Mouse (Mus musculus) kidney, embryonic 14.5 days (tissue): ENCODE measurements around the gene Mypn. TPM values are rescaled to one million over a fixed set of nuclear protein-coding genes. Genes with fewer than 3 reads are reported as not detected.

ENCODE experiments used
- ATAC-seq: fragments of 200-750 bp; cut with Nextera tagmentation; 2 replicates; pipeline ENCODE4 v1.8.0; 2017; ENCODE audit warnings: moderate number of reproducible peaks, mild to moderate bottlenecking, moderate TSS enrichment, moderate library complexity; ENCODE audit not compliant: low FRiP score, low TSS enrichment
- H3K27ac ChIP-seq: fragments of 300-500 bp; sonication (generic); 2 replicates; pipeline ENCODE4 v1.5.1; 2014; ENCODE audit warnings: low read depth, mild to moderate bottlenecking, low read length, moderate library complexity, mixed read lengths
- H3K27me3 ChIP-seq: fragments of 300-500 bp; sonication (generic); 2 replicates; pipeline ENCODE4 v1.6.1; 2014; ENCODE audit warnings: mild to moderate bottlenecking, low read length; ENCODE audit not compliant: control insufficient read depth, insufficient read depth
- H3K36me3 ChIP-seq: fragments of 300-500 bp; sonication (generic); 2 replicates; pipeline ENCODE4 v1.6.1; 2014; ENCODE audit warnings: low read length, mixed read lengths; ENCODE audit not compliant: control insufficient read depth, insufficient read depth
- H3K4me1 ChIP-seq: fragments of 300-500 bp; sonication (generic); 2 replicates; pipeline ENCODE4 v1.6.1; 2014; ENCODE audit warnings: low read length, mixed read lengths; ENCODE audit not compliant: control insufficient read depth, insufficient read depth
- H3K4me2 ChIP-seq: fragments of 300-500 bp; sonication (generic); replicated peaks from 2 replicates; pipeline ENCODE4 v1.6.1; 2014; ENCODE audit warnings: low read depth, mild to moderate bottlenecking, low read length
- H3K4me3 ChIP-seq: fragments of 300-500 bp; sonication (generic); 2 replicates; pipeline ENCODE4 v1.5.1; 2014; ENCODE audit warnings: mild to moderate bottlenecking, low read length
- H3K9ac ChIP-seq: fragments of 300-500 bp; sonication (generic); 2 replicates; pipeline ENCODE4 v1.6.1; 2014; ENCODE audit warnings: low read depth, mild to moderate bottlenecking, low read length, moderate library complexity
- H3K9me3 ChIP-seq: fragments of 300-500 bp; sonication (generic); 2 replicates; pipeline ENCODE4 v1.6.1; 2016; ENCODE audit warnings: low read length; ENCODE audit not compliant: control insufficient read depth
- whole genome bisulfite sequencing: fragments of 180-500 bp; shearing (Covaris S2); extraction: QIAGEN DNeasy Blood & Tissue Kit; methylation state at CpG from one replicate; pipeline ENCODE4 v1.1.7; 2014; 5-methylcytosine and 5-hydroxymethylcytosine counted together
- polyA plus RNA-seq: library from polyadenylated mRNA; unstranded; fragments of >200 nt; fragmentation: Nextera tagmentation; extraction: Ambion mirVana; gene quantifications from 2 replicates; pipeline ENCODE4 v1.2.1, GENCODE M21; 2014

Mypn gene
- polyA plus RNA-seq, 1 experiment from 2014 or later = not detected

DNA sequence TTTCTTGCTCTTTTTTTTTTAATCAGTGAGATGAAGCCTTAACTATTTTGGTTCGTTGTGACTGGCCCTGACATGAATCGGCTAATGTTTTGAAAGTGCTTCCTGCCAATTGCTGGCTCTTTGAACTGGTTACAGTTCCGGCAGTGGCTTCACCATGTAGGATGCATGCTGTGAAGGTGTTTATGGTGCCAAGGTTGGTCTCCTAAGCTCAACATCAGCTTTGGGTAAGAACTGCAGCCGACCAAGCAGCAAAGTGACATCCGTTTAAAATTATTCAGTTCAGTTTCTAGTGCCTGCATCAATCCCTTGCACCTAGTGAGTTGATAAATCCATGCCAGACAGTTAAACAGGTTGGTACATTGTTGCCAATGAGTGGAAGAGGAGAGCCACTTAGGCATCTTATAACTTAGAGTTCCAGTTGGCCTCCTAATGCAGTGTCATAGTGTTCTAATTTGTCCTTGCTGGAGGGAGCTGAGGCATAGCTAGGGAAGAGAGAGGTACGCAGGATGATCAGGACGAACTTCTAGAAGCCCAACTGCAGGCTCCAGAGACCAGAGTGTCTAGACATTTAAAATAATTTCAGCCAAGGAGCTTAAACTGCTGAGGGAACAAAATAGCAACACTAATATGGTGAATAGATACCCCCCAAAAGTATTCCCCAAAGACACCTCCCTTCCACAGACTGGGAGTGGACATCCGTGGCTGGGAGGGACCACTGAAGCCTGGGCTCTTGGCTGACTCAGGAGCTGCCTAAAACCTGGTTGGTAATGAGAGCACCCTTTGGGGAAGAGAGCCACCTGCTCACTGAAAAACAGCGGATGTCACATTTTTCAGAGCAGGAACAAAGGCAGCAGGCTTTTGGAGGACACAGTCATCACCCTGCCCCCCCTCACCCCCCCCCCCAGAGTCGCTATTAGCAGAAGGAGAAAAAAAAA is 110.9 kb downstream of the Mypn start:
- Histone ChIP-seq H3K4me2 (no peak overlapping the region), H3K4me3 (no peak overlapping the region), H3K4me1 (no peaks in the 10 kb centered on the region), H3K9ac (no peak overlapping the region), H3K27ac (no peak overlapping the region), H3K9me3 (no peaks in the 10 kb centered on the region), H3K36me3 (no peaks in the 10 kb centered on the region), H3K27me3 (peaks cover 4% of the 10 kb centered on the region; the same call in 1 of the 2 replicates)
- 72% methylated on average over 9 of the region's 10 CpGs for WGBS
- ATAC-seq = no peak

DNA sequence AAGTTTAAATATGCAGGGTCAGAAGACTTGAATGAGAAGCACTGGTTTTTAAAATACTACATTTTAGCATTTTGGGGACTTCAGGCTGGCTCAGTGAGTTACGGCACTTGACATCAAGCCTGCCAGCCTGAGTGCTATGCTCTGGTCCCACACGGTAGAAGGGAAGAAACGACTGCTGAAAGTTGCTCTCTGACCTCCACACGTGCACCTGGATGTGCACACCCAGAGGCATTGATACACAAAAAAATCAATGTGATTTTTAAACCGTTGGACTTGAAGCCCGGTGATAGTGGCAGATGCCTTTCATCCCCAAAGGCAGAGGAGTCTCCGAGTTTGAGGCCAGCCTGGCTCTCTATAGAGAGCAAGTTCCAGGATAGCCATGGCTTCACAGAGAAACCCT is 111.8 kb downstream of the Mypn start:
- no peak overlapping the region for H3K4me3 ChIP-seq
- H3K9me3 ChIP-seq = no peaks in the 10 kb centered on the region
- WGBS = 64% methylated on average over 7 of the region's 7 CpGs
- no peak for ATAC-seq
- no peak overlapping the region for H3K4me2 ChIP-seq
- no peaks in the 10 kb centered on the region for H3K36me3 ChIP-seq
- H3K9ac ChIP-seq = no peak overlapping the region
- no peaks in the 10 kb centered on the region for H3K27me3 ChIP-seq
- H3K27ac ChIP-seq = no peak overlapping the region
- no peaks in the 10 kb centered on the region for H3K4me1 ChIP-seq

DNA sequence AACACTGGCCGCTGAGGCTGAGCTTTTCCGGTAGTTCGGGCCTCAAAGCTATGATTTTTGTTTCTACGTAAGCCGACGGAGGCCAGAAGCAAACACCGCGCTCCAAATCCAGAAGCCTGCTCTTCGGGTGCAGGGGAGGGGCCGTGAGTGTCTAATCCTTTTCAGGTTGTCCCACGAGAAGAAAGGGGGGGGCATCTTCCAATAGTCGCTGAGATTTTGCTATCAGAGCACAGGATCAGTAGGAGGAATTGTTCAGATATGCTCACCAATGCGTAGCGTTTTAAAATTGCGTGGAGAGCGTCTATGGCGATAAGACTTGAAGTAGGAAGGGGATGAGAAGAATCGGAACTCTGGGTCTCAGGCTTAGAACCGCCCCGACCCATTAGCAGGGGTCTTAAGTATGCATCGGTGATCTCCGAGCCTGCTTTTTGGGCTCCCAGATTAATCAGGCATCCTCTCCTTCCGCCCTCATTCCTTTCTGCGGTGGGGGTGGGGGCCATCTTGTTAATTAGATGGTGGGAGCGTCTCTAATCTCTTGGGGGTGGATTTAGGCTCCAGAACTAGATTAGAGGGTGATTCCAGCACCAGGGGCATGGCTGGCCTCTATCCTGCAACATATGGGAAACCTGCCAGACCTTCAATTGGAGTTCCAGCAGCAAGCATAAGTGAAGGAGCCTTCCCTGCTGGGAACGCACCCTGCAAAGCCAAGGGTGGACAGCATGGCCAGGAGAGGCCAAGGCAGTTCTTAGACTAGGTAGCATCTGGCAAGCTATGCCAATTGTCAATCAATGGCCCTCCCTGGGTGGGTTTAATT is 113.8 kb downstream of the Mypn start:
- Histone ChIP-seq H3K4me3 (peak overlapping the region; percentile 39), H3K27me3 (no peaks in the 10 kb centered on the region), H3K4me2 (peak overlapping the region; percentile 62), H3K4me1 (no peaks in the 10 kb centered on the region), H3K9ac (peak overlapping the region; percentile 51; the same call in 1 of the 2 replicates), H3K9me3 (no peaks in the 10 kb centered on the region), H3K36me3 (no peaks in the 10 kb centered on the region), H3K27ac (no peak overlapping the region)
- 3% methylated on average over 26 of the region's 26 CpGs for WGBS
- no peak for ATAC-seq

DNA sequence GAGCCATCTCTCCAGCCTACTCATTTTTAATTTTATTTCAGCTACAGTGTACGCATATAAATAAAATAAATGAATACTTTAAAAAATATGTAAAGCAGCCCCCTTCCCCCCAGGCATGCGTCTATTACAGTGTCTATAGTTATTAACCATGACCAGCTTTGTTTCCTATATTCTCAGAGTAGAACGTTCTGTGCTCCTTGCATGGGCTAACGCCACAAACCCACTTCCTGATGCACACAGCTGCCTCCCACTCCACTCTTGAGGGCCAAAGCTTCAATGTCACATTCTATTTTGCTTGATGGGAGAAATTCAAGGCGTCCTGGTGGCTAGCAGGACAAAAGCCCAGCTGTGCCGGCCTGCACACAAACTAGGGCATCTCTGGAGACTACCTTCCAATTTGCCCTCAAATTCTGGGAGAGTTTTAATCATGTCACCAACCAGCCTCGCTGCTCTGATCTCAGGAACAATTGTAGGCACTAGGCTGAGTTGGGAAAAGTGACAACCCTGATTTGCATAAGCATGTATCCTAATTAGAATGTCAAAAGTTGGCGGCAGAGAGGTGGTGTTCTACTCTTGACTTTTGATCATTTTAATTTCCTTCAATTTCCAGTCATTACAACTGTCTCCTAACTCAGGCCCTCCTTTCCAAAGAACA is 114.5 kb downstream of the Mypn start:
- Histone ChIP-seq H3K9ac (peak overlapping the region; percentile 51; the same call in 1 of the 2 replicates), H3K9me3 (no peaks in the 10 kb centered on the region), H3K4me3 (peak overlapping the region; percentile 39), H3K27me3 (no peaks in the 10 kb centered on the region), H3K4me2 (peak overlapping the region; percentile 62), H3K27ac (no peak overlapping the region), H3K4me1 (no peaks in the 10 kb centered on the region), H3K36me3 (no peaks in the 10 kb centered on the region)
- 38% methylated on average over 8 of the region's 8 CpGs for WGBS
- ATAC-seq = no peak

DNA sequence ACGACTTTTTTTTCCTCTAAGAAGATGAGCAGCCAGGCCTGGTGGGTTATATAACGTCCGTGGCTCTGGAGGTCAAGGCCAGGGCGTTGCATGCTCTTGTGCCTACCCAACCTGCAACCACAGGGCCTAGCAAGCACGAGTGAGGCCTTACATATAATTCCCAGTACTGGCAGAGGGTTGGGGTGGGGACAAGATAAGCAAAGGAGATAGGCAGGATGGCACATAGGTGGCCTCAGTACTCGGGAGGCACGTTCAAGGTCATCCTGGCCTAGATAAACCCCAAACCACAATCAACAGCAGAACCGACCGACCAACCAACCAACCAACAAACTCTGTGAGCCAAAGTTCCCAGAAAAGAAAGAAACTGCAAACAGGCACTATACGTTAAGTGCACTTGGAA is 117.4 kb downstream of the Mypn start:
- Histone ChIP-seq H3K36me3 (no peaks in the 10 kb centered on the region), H3K4me2 (no peak overlapping the region), H3K9ac (no peak overlapping the region), H3K4me1 (no peaks in the 10 kb centered on the region), H3K9me3 (no peaks in the 10 kb centered on the region), H3K4me3 (no peak overlapping the region), H3K27me3 (no peaks in the 10 kb centered on the region), H3K27ac (no peak overlapping the region)
- WGBS = 71% methylated on average over 10 of the region's 10 CpGs
- no peak for ATAC-seq

DNA sequence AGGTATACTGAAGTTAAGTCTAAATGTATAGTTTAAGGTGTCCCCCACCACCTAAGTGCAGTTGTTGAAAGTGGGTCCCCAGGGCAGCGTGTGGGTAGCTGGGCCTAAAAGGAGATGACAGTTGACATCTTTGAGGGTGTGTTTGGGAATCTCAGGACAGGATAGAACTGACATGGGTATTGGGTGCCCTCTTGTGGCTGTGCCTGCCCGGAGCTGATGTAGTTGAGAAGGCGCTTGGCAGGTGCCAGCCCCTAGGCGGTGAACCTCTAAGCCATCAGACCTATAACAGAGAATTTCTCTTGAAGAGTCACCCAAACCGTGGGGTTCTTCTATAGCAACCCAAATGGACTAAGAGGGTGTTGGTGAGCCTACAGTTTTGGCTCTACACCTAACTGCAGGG is 137.8 kb downstream of the Mypn start:
- H3K4me2 ChIP-seq = no peak overlapping the region
- ATAC-seq = peak; percentile 78

More for the DNA sequence above, 137.8 kb downstream of the Mypn start:
- no peak overlapping the region for H3K27ac ChIP-seq
- WGBS = 7% methylated on average over 5 of the region's 5 CpGs
- no peak overlapping the region for H3K9ac ChIP-seq
- no peaks in the 10 kb centered on the region for H3K4me1 ChIP-seq
- no peaks in the 10 kb centered on the region for H3K27me3 ChIP-seq
- no peaks in the 10 kb centered on the region for H3K36me3 ChIP-seq
- no peak overlapping the region for H3K4me3 ChIP-seq
- H3K9me3 ChIP-seq = 0 out of 2 replicates have a peak, but pooled peaks cover 3% of the 10 kb centered on the region

Other genes starting within 250 kb of the Mypn start
- gene Rufy2, start 223.7 kb downstream of the Mypn start, polyA plus RNA-seq = 19.7 and 28.4 TPM in 2 replicates
- 82.2 and 86.8 TPM in 2 replicates for gene Hnrnph3, start 179.7 kb downstream of the Mypn start, polyA plus RNA-seq
- gene Pbld2, start 179.6 kb downstream of the Mypn start, polyA plus RNA-seq = 1.9 and 2.7 TPM in 2 replicates
- gene Pbld1, start 143.8 kb downstream of the Mypn start, polyA plus RNA-seq = 4.8 and 5.1 TPM in 2 replicates
- 0.56 TPM in 1 of 2 replicates, not detected in the other for gene Atoh7, start 104.3 kb downstream of the Mypn start, polyA plus RNA-seq
- gene Herc4, start 39.9 kb upstream of the Mypn start, polyA plus RNA-seq = 36.7 and 53.8 TPM in 2 replicates
- gene Sirt1, start 177.8 kb upstream of the Mypn start, polyA plus RNA-seq = 10.7 and 12.5 TPM in 2 replicates
- 9.8 and 11.3 TPM in 2 replicates for gene Dnajc12, start 178.5 kb upstream of the Mypn start, polyA plus RNA-seq
- not detected in 2 replicates for gene Gm7075, start 217.8 kb upstream of the Mypn start, polyA plus RNA-seq
- gene Ctnna3, start 226.1 kb upstream of the Mypn start, polyA plus RNA-seq = 0.21 and 0.55 TPM in 2 replicates